Mouse (Mus musculus): ENCODE measurements at regions not wholly inside any gene's neighbourhood (a gene's known extent, or its start where the extent isn't known, plus 50 kb on each side); places are given as distances from the start of the nearest gene placed in this dataset.

DNA sequence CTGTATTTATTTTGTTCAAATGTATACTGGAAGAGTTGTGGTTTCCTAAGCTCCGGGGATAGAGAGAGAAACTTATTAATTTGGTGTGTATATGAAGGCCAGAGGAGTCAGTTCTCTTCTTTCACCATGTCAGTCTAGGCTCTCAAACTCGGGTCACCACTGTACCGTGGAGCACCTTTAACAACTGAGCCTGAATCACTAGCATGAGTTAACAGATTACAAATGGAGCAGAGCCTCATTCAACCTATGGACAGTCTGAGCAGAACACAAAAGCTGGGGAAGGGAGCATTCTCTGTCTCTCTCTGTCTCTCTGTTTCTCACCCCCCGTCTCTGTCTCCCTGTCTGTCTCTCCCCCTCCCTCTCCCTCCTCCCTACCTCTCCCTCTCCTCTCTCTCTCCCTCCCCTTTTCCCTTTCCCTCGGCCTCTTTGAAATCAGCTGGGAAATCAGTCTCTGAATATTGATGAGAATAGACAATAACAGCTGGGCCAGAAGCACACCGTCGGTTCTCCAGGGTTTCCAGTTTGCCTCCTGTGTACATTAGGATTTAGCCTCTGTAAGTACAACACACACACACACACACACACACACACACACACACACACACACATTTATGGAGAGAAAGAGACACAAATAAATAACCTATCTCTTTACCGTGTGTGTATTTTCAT, 200.4 kb upstream of the 1700056E22Rik start:
- TF ChIP-seq CTCF (IDR thresholded peaks at IDR 0.05; ENCODE audit: control insufficient read depth, insufficient read depth, insufficient replicate concordance, low read depth, low read length) (no peak), POLR2A (IDR thresholded peaks at IDR 0.05; ENCODE audit: control insufficient read depth, low read depth, low read length) (no peak)
